Mouse (Mus musculus) gastrocnemius, postnatal 25 days (tissue): ENCODE measurements around the gene Tns1. TPM values are rescaled to one million over a fixed set of nuclear protein-coding genes. Genes with fewer than 3 reads are reported as not detected.

Source experiments
- DNase-seq: peaks from one replicate; pipeline ENCODE4 v3.0.0; 2022
- total RNA-seq, 2 experiments: library from RNA; stranded (reverse); gene quantifications; 1 replicate in 1 of 2; 2 replicates in 1 of 2; pipeline ENCODE4 v1.2.3; 2021

Gene Tns1
- total RNA-seq, 2 experiments from 2014 or later = 205 to 234 TPM

DNA sequence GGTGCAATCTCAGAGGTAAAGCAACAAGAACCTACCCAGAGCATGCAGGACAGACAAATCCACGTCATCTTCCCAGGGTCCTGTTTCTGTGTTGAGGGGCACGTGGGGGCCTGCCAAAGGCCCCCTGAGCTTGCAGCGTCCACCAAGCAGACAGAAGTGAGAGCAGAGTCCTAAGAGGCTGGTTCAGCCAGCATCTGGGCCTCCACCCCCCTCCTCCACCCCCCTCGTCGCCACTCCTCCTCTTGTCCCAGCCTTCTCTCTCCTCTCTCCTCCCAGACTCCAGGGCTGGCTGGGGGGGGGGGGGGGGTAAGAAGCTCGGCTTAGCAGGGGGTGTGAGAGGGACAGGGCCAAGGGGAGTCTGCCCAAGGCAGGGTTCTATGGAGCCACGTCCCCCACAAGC, 33.1 kb downstream of the Tns1 start:
- DNase-seq = peak; percentile 61

DNA sequence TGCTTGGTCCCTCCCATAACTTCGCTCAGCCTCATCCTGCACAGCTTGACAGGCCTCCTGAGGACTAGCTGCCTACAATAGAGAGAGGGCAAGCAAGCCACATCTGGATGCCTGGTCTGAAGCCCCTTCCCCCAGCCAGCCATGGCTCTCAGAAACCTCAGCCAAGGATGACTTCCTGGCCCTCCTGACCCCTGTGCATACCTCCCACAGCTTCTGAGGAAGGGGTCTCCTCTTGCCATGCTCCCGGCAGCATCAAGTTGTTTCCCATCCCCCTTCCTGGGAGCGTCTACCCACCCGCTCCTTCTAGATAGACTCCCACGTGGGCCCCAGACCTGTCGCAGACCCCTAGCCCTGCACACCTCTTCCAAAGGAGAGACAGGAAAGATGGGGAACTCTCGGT, 33.9 kb downstream of the Tns1 start:
- DNase-seq = no peak

DNA sequence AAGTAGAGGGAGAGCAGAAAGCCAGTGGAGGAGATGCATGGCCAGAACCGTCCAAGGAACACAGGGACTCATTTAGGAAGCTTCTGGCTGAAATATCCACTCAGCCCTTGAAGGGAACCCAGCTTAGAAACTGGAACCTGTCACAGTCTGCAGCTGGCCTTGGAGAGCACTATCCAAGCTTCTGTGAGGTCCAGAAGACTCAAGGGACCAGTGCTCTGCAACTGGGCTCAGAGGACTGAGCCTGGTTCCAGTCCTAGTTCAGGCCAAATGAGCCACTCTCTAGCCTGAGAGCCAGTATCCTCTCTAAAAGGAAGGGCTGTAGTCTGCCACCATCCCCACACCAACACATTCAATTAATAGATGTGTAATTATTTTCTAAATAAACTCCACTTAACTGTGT, 35.7 kb downstream of the Tns1 start:
- peak; percentile 38 for DNase-seq

DNA sequence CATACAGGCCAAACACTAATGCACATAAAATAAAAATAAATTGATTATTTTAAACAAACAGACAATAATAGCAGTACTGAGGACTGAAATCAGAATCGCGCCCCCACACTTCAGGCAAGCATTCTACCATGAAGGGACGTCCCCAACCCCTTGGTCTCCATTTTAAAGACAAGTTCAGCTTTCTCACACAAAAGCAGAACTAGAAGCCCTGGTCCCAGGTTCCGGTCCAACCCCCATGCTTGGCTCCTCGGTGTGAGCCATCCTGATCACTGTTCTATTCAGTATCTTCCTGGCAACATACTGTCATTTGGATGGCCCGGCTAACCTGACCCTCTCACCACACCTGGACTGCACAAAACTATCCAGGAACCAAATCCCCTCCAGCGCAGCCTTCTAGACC, 38.7 kb downstream of the Tns1 start:
- DNase-seq = no peak

DNA sequence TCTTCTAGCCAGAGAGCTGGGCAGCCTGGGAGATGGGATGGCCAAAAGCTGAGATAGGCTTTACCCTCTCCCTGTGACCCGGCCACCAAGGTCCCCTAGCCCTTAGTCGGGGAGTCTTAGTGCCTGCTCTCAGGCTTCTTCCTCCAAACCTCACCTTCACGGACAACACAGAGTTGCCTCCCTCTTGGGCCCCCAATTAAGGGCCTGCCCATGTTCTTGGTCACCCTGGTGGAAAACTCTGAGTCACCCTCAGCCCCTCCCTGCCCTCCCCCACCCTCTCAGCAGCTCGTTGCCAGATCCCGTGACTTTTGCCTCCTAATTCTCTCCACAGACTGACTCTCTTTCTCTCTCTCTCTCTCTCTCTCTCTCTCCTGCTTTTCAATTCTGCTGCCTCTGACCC, 39.5 kb downstream of the Tns1 start:
- DNase-seq = peak; percentile 54

DNA sequence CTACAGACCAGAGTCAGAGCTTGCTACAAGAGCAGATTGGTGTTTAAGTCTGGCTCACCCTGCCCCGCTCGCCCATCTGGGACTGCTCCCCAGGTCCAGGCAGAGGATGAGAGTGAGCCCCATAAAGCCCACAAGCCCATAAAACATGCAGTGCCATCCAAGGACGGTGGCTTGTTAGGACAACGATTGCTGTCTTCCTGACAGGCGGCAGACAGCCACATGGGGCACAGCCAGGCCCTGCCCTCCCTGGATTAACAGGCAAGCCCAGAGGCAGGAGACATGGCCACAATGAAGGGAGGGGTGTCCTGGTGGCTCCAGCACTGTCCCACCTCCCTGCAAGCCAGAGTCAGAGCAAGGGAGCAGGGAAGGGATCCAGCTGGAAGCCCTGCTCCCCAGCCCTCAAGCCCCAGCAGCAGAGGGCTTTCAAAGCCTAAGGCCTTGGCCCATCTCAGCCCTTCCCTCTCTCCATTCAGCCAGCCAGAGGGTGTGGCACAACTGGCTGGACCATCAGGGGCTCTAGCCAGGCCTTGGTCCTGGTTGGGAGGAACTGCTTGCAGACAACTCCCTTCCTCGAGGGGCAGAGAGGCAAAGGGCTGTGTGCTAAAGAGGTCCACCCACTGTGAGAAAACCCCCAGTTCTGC, 40.1 kb downstream of the Tns1 start:
- peak; percentile 88 for DNase-seq

DNA sequence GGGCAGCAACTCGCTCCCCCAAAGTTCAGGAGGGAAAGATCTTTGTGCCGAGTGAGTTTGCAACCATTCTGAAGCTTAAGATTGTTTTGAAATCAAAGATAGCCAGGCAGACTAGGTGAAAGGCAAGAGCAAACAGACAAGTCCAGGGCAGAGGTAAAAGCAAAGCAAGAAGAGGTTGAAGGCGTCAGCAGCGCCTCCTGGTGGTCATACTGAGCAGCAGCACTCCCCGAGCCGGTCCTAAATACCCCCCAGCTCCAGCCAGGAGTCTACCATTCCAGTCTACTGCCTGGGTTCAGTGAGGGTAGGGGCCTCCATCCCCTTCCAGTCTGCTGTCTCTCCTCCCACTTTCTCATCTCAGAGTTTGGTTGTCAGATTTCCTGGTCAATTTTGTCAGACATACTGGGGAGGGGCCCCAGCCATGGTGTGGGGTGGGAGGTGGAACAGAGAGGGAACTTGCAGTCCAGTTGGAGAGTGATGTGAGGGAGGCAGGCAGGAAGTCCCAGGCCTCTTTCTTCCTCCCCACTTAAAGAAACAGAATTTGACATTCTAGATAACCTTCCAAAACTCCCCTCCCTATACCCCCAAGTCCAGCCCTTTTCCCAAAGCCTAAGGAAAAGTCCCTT, 41.3 kb downstream of the Tns1 start:
- DNase-seq = no peak

DNA sequence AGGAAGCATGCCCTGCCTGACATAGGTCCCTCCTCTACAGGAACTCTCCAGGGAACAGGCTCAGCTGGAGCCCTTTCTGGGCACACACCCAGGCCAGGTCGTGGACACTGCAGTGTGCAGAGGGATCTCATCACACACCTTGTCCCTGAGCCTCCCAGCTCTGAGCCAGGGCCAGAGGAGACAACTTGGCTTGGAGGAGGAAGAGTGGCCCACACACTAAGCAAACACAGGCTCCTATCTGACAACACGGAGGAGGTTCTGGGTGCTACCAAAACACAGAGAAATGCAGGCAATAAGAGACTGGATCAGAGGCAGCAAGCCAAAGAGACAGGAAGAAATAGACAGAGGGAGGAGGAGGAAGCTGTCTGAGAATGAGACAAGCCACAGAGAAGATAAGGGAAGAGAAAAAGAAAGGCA, 42.7 kb downstream of the Tns1 start:
- DNase-seq = no peak

DNA sequence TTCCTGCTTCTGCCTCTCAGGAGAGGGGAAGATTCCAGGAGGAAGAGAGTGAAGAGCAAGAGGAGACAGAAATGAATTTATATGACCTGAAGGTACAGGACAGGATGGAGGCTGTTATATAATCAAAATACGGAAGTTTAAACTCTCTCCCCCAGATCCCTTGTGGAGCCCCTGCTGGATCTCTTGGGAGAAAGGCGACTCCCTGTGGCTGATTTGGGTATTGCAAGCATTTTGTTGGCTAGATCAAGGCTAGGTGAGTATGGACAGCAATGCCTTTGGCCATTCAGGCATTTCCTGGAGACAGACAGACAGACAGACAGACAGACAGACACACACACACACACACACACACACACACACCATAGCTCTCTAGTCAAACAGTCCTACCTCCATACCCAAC, 46.9 kb downstream of the Tns1 start:
- DNase-seq = peak; percentile 60

DNA sequence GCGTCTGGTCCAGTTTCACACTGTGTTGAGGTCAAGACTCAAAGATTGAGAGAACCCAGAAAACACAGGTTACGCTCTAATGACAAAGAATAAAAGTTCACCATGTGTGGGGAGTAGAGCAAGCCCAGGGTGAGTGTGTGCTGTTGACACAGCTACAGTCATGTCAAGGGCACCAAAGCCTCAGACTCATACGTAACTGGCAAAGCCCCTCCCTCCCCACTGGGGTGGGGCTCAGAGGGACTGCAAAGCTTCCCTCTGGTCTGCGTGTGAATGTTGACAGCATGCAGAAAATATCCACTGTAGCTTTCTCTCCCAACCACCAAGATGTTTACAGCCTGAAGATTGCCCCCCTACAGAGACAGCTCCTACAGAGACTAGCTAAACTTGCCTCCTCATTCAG, 48.0 kb downstream of the Tns1 start:
- no peak for DNase-seq

DNA sequence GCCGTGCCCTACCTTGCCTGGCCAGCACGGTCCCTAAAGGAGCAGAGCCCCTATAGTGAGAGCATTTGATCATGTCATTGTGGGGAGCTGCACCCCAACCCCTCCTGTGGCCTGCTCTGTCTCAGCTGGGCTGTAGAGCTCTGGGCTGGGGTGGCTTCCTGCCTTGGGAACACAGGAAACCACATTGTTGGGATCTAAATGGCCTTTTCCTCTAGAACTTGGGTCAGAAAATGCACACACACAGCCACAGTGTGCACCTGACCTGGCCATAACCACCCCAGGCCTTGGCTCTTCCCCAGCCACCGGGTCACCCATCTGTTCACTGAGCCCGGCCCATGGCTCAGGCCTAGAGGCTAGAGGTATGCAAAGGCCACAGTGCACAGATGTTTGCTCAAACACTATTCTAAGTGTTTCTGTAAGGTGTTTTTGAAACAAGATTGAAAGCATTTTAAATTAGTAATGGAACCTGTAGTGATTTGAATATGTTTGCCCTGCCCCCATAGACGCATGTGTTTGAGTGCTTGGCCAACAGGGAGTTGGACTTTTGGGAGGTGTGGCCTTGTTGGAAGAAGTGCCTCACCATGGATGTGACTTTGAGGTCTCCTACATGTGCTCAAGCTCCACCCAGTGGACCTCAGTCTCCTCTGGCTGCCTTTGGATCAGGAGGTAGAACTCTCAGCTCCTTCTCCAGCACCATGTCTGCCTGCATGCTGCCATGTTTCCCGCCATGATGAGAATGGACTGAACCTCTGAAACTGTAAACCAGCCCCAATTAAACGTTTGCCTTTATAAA, 49.4 kb downstream of the Tns1 start:
- DNase-seq = peak; percentile 57

DNA sequence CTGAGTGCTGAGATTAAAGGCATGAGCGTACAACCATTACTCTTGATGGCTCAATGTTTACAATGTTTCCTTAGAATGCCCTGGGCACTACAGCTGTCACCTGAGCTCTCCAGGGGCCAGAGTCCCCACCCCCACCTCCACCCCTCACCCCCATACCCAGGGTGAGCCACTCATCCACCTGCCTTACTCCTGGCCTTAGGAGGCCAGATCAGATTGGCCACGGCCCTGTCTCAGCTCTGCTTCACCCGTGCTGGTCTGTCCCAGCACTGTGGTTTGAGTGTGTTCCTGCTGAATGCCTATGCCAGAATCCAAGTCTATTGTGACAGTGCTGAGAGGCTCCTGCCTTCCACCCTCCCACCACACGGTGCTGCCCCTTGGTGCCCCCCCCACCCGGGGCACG, 50.5 kb downstream of the Tns1 start:
- no peak for DNase-seq

DNA sequence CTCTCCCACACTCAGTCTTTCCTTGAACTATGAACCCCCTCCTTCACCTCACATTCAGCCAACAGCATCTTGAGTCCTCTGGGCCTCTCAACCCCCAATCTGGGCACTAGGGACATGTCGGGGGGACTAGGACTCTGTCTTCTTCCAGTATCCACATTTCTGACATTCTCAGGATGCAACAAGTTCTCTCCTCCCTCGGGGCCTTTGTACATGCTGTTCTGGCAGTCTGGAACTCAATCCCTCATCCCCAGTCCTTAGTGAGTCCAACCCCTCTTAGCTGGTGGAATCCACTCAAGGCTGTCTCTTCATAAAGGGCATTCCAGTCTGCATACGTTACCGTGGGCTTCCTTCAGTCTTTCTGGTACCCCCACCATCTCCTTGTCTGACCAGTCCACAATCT, 53.5 kb downstream of the Tns1 start:
- DNase-seq = no peak

DNA sequence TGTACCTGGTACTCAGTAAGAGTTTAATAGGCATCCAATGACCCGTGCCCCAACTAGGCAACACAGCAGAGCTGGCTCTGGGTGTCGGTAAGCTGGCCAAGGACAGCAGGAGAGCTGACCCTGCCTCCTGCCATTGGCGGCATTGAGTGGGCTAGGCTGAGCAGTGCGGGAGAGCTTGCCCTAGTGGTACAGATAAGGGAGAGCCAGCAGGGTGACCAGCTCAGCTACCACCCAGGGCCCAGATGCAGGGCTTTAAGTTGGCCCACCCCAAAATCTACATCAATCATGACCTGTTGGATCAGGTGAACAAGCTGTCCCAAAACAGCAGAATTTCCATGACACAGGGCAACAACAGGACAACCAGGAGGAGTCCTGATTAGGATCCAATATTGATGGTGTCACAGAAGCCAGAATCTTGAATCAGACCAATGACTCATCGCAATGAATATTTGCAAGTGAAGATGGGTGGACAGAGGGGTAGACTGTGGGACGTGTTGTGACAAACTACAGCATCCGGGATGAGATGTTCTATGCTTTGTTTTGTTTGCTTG, 54.2 kb downstream of the Tns1 start:
- DNase-seq = peak; percentile 51

DNA sequence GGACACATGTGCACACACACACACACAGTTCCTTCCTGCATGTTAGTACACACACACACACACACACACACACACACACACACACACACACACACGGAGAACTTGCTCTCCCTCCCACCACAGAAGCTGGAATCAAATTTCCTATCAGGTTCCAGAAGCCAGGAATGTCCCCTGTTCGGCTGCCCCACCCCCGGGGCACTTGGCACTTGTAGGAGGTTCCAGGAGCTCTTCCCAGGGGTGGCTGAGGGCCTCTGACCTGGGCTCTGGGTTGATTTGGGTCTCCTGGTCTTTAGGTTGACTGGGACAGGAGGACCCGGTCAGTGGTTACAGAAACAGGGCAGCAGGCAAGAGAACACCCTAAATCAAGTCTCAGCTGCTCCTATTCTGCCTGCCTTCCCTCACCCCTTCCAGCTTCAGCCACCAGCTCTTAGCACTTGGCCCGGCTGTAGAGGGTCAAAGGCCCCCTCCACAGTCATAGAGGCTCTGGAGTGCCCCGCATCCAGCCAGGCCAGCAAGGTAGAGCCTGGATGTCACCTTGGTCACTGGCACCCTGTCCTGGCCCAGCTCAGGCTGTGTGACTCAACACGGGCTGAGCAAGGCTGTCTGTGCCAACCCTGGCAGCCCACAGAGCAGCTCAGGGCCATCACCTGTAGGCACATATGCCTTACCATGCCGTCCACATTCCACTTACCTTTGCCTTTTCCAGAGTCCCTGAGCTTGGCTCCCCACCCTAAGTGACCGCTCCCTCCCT, 55.0 kb downstream of the Tns1 start:
- DNase-seq = peak; percentile 73

DNA sequence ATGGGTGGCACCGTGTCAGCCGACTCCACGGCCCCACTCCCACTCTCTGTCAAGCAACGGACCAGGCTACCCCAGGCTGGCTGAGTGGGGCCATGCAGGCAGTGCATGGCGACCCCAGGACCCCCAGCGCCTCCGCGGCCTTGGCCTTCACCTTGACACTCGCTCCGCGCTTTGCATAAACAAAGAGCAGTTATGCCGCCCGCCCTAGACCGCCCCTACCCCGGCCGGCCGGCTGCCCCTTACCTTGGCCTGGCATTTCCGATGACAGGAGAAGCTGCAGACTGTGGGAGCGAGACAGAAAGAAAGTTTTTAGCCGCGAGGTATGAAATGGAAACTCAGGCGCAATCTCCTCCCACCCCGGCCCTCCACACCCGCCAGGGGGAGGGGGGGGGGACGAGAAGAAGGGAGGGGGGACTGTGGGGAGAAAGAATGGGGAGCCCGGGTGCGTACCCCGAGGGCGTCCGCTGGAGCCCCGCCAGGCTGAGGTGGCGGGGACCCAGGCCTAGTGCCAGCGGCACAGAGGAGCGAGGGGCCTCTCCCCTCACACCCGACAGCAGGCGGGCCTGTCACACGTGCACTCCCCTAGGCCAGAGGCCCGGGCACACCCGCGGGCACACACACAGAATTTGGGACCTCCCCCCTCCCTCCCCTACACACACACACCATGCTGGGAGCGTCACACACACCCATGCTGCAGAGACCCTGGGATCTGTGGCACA, 55.7 kb downstream of the Tns1 start:
- peak; percentile 54 for DNase-seq

DNA sequence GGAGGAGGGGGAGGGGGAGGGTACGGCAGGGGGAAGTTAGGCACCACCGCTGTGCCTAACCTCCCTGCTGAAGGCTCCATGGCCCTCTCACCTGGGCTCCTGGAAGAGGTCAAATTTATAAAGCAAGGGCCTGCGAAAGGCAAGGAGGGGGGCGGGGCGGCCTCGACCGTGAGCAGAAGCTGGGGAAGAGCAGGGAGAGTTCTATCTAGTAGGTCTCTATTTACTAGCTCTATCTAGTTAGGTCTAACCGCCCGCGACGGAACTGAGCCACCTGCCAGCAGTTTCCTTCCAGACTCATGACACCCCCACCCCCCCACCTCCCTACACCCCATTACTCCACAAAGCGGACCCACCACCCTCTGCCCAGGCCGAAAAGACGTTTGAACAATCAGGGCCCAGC, 56.4 kb downstream of the Tns1 start:
- DNase-seq = no peak

DNA sequence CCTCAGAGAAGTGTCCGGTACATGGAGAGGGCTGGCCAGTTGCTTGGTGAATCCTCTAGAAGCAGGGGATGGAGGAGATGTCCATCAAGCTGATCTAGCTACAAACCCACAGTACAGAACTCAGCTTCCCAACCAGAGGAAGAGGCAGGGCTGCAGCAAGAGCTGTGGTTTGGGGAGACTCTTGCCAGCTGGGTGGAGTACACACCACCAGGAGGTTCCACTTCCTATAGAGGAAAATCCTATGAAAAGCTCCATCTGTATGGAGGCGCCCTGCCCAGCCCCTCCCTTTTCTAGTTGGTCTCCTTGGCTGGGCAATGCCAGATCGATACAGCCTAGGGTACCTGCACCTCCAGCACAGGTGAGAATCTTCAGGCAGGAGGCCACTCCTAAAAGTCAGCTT, 57.7 kb downstream of the Tns1 start:
- no peak for DNase-seq

DNA sequence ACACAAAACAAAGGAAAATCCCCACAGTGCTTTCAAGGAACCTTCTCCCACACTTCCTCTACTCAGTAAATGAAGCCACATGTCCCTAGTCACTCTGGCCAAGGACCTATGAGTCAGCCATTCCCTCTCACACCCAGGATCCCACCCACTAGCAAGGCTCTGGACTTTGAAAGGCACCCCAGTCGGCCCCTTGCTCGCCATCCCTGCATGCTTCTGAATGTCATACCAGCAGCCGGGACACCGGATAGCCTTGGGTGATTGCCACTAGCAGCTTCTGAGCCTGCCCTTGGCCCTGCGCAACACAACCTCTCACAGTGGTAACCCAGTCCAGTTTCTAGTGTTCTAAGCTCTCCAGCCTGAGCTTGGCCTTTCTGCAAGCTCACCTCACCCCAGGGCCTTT, 58.2 kb downstream of the Tns1 start:
- peak; percentile 82 for DNase-seq

DNA sequence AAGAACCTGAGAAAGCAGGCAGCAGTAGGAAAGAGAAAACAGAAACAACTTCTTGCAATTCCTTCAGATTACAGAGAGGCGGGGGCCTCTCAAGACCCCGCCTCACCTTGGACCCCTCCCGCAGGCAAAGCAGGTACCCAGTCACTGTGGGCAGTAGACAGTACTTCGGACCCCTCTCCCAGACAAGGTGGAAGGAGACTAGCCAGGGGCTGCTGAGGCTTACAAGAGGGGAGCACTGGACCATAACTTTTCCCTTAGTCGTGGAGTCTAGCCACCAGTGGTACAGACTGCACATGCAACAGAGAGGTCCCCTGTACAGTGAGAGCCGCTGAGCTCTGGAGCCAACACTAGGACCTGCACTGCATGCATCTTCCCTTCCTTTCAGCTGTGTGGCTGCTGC, 64.2 kb downstream of the Tns1 start:
- DNase-seq = no peak

DNA sequence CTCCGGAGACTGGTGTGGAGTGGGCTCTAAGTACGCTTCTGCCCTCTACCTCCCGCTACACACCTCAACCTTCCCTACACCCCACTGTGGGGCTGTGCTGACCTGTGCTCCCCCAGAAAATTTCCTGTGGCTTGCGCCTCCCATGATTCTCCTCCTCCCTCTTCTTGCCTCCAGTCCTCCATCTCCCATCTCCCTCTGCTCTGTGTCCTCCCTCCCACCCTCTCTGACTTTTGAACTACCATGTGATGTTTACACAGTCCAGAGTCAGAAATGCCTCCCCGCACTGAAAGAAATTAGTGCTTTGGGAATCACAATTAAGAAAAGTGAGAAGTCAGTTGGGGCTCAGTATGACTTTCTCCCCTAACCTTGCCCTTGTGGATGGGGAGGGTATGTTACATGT, 64.7 kb downstream of the Tns1 start:
- no peak for DNase-seq

DNA sequence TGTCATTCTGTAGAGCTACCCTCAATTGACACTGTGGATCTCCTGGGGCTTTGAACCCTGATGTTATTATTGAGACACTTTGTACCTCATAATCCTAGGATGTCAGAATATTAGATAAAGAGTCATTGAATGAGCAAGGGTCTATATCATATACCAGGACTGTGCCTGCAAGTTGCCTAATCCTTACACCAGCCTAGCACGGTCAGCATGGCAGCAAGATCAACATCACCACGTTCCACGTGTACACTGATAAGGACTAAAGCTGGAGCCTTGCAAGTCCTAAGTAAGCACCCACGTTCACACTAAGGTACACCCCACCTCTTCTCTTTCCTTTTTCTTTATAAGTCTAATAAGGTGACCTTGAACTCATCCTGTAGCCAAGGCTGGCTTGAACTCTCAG, 65.5 kb downstream of the Tns1 start:
- no peak for DNase-seq
